Mouse (Mus musculus): Measurements from ENCODE around the gene Mapkbp1. TPM values are rescaled to one million over a fixed set of nuclear protein-coding genes. Genes with fewer than 3 reads are reported as not detected.
A peak's percentile ranks its signal among the peaks of the same experiment; 100 is the strongest.

Mapkbp1 gene
- polyA plus RNA-seq, 1 experiment: 7.5 TPM

GRCm38 (mm10) chr2:120003970-120004369, 31.5 kb downstream of the Mapkbp1 start:
- TF ChIP-seq POLR2A (IDR thresholded peaks at IDR 0.05; ENCODE audit: low read depth, low read length) (no peak), CTCF (IDR thresholded peaks at IDR 0.05; ENCODE audit: extremely low read depth, insufficient read depth, insufficient read length, insufficient replicate concordance) (no peak)
- no peaks in the 10 kb centered on the region for H3K27me3 ChIP-seq (ENCODE audit: control insufficient read depth, insufficient read depth, low read length)
- H3K4me1 ChIP-seq (ENCODE audit: control insufficient read depth, insufficient read depth, insufficient read length): peaks cover 5% of the 10 kb centered on the region; the same call in 1 of the 2 replicates
- DNase-seq (ENCODE audit: low read depth in 1 of 2, low spot score in 2 of 2): no peak
- H3K36me3 ChIP-seq (ENCODE audit: control insufficient read depth, insufficient read depth, low read length): no peaks in the 10 kb centered on the region
- no peak overlapping the region for H3K27ac ChIP-seq (ENCODE audit: insufficient read depth, low read length)
- WGBS: 87% methylated on average over 2 of the region's 2 CpGs
- no peak overlapping the region for H3K4me3 ChIP-seq (ENCODE audit: extremely low read depth, insufficient read depth, insufficient read length)

GRCm38 (mm10) chr2:120006696-120007095, 34.2 kb downstream of the Mapkbp1 start:
- TF ChIP-seq POLR2A (IDR thresholded peaks at IDR 0.05; ENCODE audit: low read depth, low read length): no peak
- no peak for TF ChIP-seq CTCF (IDR thresholded peaks at IDR 0.05; ENCODE audit: extremely low read depth, insufficient read depth, insufficient read length, insufficient replicate concordance)
- Histone ChIP-seq H3K27me3 (ENCODE audit: control insufficient read depth, insufficient read depth, low read length) (no peaks in the 10 kb centered on the region), H3K4me1 (ENCODE audit: control insufficient read depth, insufficient read depth, insufficient read length) (no peaks in the 10 kb centered on the region), H3K4me3 (ENCODE audit: extremely low read depth, insufficient read depth, insufficient read length) (no peak overlapping the region), H3K36me3 (ENCODE audit: control insufficient read depth, insufficient read depth, low read length) (no peaks in the 10 kb centered on the region), H3K27ac (ENCODE audit: insufficient read depth, low read length) (no peak overlapping the region)
- 96% methylated on average over 7 of the region's 7 CpGs for WGBS
- DNase-seq (ENCODE audit: low read depth in 1 of 2, low spot score in 2 of 2): no peak

GRCm38 (mm10) chr2:120007680-120008210, 35.2 kb downstream of the Mapkbp1 start:
- 93% methylated on average over 4 of the region's 4 CpGs for WGBS
- Histone ChIP-seq H3K36me3 (ENCODE audit: control insufficient read depth, insufficient read depth, low read length) (no peaks in the 10 kb centered on the region), H3K27ac (ENCODE audit: insufficient read depth, low read length) (no peak overlapping the region), H3K4me1 (ENCODE audit: control insufficient read depth, insufficient read depth, insufficient read length) (no peaks in the 10 kb centered on the region), H3K27me3 (ENCODE audit: control insufficient read depth, insufficient read depth, low read length) (no peaks in the 10 kb centered on the region), H3K4me3 (ENCODE audit: extremely low read depth, insufficient read depth, insufficient read length) (no peak overlapping the region)
- no peak for DNase-seq (ENCODE audit: low read depth in 1 of 2, low spot score in 2 of 2)
- TF ChIP-seq CTCF (IDR thresholded peaks at IDR 0.05; ENCODE audit: extremely low read depth, insufficient read depth, insufficient read length, insufficient replicate concordance): no peak

- no peaks in the 10 kb centered on the region for H3K27me3 ChIP-seq (ENCODE audit: control insufficient read depth, insufficient read depth, low read length)
- H3K27ac ChIP-seq (ENCODE audit: insufficient read depth, low read length): peak overlapping the region; percentile 29; the same call in 1 of the 2 replicates
- no peaks in the 10 kb centered on the region for H3K4me1 ChIP-seq (ENCODE audit: control insufficient read depth, insufficient read depth, insufficient read length)
- no peak for TF ChIP-seq POLR2A (IDR thresholded peaks at IDR 0.05; ENCODE audit: low read depth, low read length)
- H3K36me3 ChIP-seq (ENCODE audit: control insufficient read depth, insufficient read depth, low read length): no peaks in the 10 kb centered on the region
- WGBS: 15% methylated on average over 4 of the region's 4 CpGs
- no peak overlapping the region for H3K4me3 ChIP-seq (ENCODE audit: extremely low read depth, insufficient read depth, insufficient read length)
- DNase-seq (ENCODE audit: low read depth in 1 of 2, low spot score in 2 of 2): no peak
These were observed 36.2 kb downstream of the Mapkbp1 start for GRCm38 (mm10) chr2:120008672-120009071.

- TF ChIP-seq CTCF (IDR thresholded peaks at IDR 0.05; ENCODE audit: extremely low read depth, insufficient read depth, insufficient read length, insufficient replicate concordance) (peak; percentile 35; the same call in 1 of the 2 replicates), POLR2A (IDR thresholded peaks at IDR 0.05; ENCODE audit: low read depth, low read length) (no peak)
- Histone ChIP-seq H3K4me1 (ENCODE audit: control insufficient read depth, insufficient read depth, insufficient read length) (no peaks in the 10 kb centered on the region), H3K36me3 (ENCODE audit: control insufficient read depth, insufficient read depth, low read length) (no peaks in the 10 kb centered on the region), H3K27ac (ENCODE audit: insufficient read depth, low read length) (no peak overlapping the region), H3K4me3 (ENCODE audit: extremely low read depth, insufficient read depth, insufficient read length) (no peak overlapping the region), H3K27me3 (ENCODE audit: control insufficient read depth, insufficient read depth, low read length) (no peaks in the 10 kb centered on the region)
- peak; percentile 11 to 43 for DNase-seq (ENCODE audit: low read depth in 1 of 2, low spot score in 2 of 2)
- WGBS: 75% methylated on average over 8 of the region's 8 CpGs
These were observed 39.1 kb downstream of the Mapkbp1 start for GRCm38 (mm10) chr2:120011462-120012200.

- Histone ChIP-seq H3K4me1 (ENCODE audit: control insufficient read depth, insufficient read depth, insufficient read length) (no peaks in the 10 kb centered on the region), H3K36me3 (ENCODE audit: control insufficient read depth, insufficient read depth, low read length) (peaks cover 6% of the 10 kb centered on the region; the same call in 1 of the 2 replicates), H3K27me3 (ENCODE audit: control insufficient read depth, insufficient read depth, low read length) (no peaks in the 10 kb centered on the region), H3K4me3 (ENCODE audit: extremely low read depth, insufficient read depth, insufficient read length) (no peak overlapping the region), H3K27ac (ENCODE audit: insufficient read depth, low read length) (no peak overlapping the region)
- no peak for TF ChIP-seq CTCF (IDR thresholded peaks at IDR 0.05; ENCODE audit: extremely low read depth, insufficient read depth, insufficient read length, insufficient replicate concordance)
- no peak for TF ChIP-seq POLR2A (IDR thresholded peaks at IDR 0.05; ENCODE audit: low read depth, low read length)
- no peak for DNase-seq (ENCODE audit: low read depth in 1 of 2, low spot score in 2 of 2)
- WGBS: 96% methylated on average over 13 of the region's 13 CpGs
These were observed 40.4 kb downstream of the Mapkbp1 start for GRCm38 (mm10) chr2:120012924-120013323.

GRCm38 (mm10) chr2:120013831-120014486, 41.5 kb downstream of the Mapkbp1 start:
- Histone ChIP-seq H3K27ac (ENCODE audit: insufficient read depth, low read length) (no peak overlapping the region), H3K36me3 (ENCODE audit: control insufficient read depth, insufficient read depth, low read length) (peaks cover 8% of the 10 kb centered on the region; the same call in 1 of the 2 replicates), H3K4me1 (ENCODE audit: control insufficient read depth, insufficient read depth, insufficient read length) (no peaks in the 10 kb centered on the region), H3K27me3 (ENCODE audit: control insufficient read depth, insufficient read depth, low read length) (no peaks in the 10 kb centered on the region), H3K4me3 (ENCODE audit: extremely low read depth, insufficient read depth, insufficient read length) (no peak overlapping the region)
- 96% methylated on average over 2 of the region's 2 CpGs for WGBS
- DNase-seq (ENCODE audit: low read depth in 1 of 2, low spot score in 2 of 2): no peak
- TF ChIP-seq POLR2A (IDR thresholded peaks at IDR 0.05; ENCODE audit: low read depth, low read length) (no peak), CTCF (IDR thresholded peaks at IDR 0.05; ENCODE audit: extremely low read depth, insufficient read depth, insufficient read length, insufficient replicate concordance) (no peak)

Measured in spleen, adult 2 months (tissue).